Mouse (Mus musculus) pancreas, adult 10 weeks (tissue): Measurements from ENCODE around the gene Qprt. TPM values are rescaled to one million over a fixed set of nuclear protein-coding genes. Genes with fewer than 3 reads are reported as not detected.

ENCODE experiments used
- polyA plus RNA-seq: library from polyadenylated mRNA; stranded (reverse); fragments of 350-450 nt; fragmentation: Illumina TruSeq; extraction: RNeasy Lipid Tissue Mini Kit (QIAGEN cat#74804); gene quantifications from one replicate; pipeline ENCODE4 v1.2.3, GENCODE M21; 2015; ENCODE audit warnings: low read depth, low replicate concordance; ENCODE audit not compliant: insufficient read depth

Gene Qprt
- 0.54 TPM for polyA plus RNA-seq

GRCm38 (mm10) chr7:127121911-127122270 lies at the start of gene Qprt:
Gene Qprt, minus strand, starts transcription at chr7:127122226.

GRCm38 (mm10) chr7:127137262-127138017 lies 15.4 kb upstream of the Qprt start, which contains the start of gene Spn:
Gene Spn, minus strand, starts transcription at chr7:127137823.

DNA sequence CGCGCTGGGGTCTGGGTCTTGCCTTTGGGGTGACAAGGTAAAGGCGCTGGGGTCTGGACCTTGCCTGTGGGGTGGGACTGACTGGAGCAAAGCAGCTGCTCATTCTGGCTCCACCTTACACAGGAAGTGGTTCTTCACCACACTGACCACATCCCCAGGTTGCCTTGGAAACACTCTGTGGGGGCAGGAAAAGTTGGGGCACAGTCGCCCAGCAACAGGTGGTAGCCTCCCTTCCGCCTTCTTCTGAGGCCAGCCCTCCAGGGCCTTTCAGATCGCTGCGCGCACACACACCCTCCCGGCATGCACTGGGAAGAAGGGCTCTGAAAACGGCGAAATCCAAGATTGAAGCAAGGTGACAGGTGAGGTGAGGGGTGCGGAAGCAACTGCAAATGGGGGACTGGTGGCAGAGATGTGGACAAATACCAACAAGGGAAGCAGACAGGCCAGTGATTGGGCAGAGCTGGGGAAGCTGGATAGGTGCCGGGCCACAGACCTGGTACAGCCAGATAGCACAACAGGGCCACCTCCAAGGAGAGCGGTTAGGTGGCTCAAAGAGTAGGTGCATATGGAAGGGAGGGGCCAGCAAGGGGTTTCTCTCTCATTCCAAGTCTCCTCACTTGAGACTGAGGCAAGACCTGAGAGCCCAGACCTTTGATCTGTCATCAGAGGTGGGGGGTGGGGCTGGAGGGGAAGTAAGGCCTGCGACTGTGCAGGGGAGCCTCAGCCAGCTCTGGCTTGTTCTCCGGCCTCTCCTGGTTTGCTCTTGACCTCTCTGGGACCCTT lies 30.7 kb downstream of the Qprt start, which contains the start of gene AI467606:
Gene AI467606, plus strand, starts transcription at position 246 of the 783 bp plus-strand sequence.

DNA sequence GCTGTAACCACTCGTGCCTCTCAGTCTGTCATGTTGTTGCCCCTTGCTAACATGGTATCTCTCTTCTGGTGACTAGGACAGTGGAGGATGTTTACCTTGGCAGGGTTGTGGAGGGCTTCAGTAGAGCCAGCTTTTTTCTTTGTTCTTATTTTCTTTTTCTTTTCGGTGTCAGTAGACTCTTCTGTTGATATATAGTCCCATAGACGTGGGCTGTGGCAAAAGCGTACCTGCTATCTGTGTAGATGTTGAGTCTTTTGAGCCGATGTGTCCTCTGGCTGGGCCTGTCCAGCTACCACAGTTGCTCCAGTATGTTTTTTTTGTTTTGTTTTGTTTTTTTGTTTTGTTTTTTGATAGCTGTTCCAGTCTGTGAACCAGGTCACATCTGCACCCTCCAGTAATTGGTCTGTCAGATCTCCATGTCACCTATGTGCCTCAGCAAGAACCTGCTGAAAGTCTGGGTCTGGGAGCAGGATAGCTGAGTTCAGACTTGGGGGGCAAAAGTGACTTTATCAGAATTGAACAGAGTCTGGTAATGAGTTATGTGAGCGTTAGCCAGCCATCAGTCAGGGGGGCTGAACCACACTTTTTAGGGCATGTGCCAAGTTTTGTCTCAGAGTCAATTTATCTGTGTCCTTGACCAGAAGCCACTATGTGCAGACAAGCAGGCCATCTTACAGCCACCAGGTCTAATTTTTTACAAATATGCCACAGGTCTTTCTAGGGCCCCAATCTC lies 34.6 kb downstream of the Qprt start, which contains the start of gene Zg16:
Gene Zg16, minus strand, starts transcription at position 51 of the 733 bp plus-strand sequence.

Other genes with a start within 250 kb of the Qprt start
- 31.1 TPM for gene Taok2, start 237.5 kb downstream of the Qprt start, polyA plus RNA-seq
- gene Tmem219, start 199.3 kb downstream of the Qprt start, polyA plus RNA-seq, result 29.4 TPM
- gene Kctd13, start 193.3 kb downstream of the Qprt start, polyA plus RNA-seq, result 3.6 TPM
- gene Asphd1, start 172.6 kb downstream of the Qprt start, polyA plus RNA-seq, result 3.6 TPM
- 17.7 TPM for gene Sez6l2, start 171.7 kb downstream of the Qprt start, polyA plus RNA-seq
- gene Cdipt, start 146.3 kb downstream of the Qprt start, polyA plus RNA-seq, result 28.6 TPM
- 1.6 TPM for gene Cdiptos, start 146.1 kb downstream of the Qprt start, polyA plus RNA-seq
- 10.7 TPM for gene Mvp, start 107.6 kb downstream of the Qprt start, polyA plus RNA-seq
- not detected for gene Pagr1b, start 105.7 kb downstream of the Qprt start, polyA plus RNA-seq
- gene Pagr1a, start 104.9 kb downstream of the Qprt start, polyA plus RNA-seq, result 17.2 TPM
- 3.3 TPM for gene Gm42742, start 101.1 kb downstream of the Qprt start, polyA plus RNA-seq
- gene Prrt2, start 101.0 kb downstream of the Qprt start, polyA plus RNA-seq, result 0.76 TPM
- gene Maz, start 95.2 kb downstream of the Qprt start, polyA plus RNA-seq, result 33.7 TPM
- gene Kif22, start 79.8 kb downstream of the Qprt start, polyA plus RNA-seq, result 0.39 TPM
- gene Zg16, start 34.9 kb downstream of the Qprt start, polyA plus RNA-seq, result 25,813 TPM
- 2.4 TPM for gene AI467606, start 30.9 kb downstream of the Qprt start, polyA plus RNA-seq
- gene Spn, start 15.6 kb upstream of the Qprt start, polyA plus RNA-seq, result 0.24 TPM
- 10.8 TPM for gene Cd2bp2, start 73.8 kb upstream of the Qprt start, polyA plus RNA-seq
- 7.0 TPM for gene Tbc1d10b, start 86.2 kb upstream of the Qprt start, polyA plus RNA-seq
- 1.5 TPM for gene Mylpf, start 86.7 kb upstream of the Qprt start, polyA plus RNA-seq
- gene Zfp553, start 110.8 kb upstream of the Qprt start, polyA plus RNA-seq, result 2.2 TPM
- 2.8 TPM for gene Sept1, start 110.9 kb upstream of the Qprt start, polyA plus RNA-seq
- 8.5 TPM for gene Zfp771, start 122.0 kb upstream of the Qprt start, polyA plus RNA-seq
- 12.0 TPM for gene Dctpp1, start 138.5 kb upstream of the Qprt start, polyA plus RNA-seq
- gene Sephs2, start 151.8 kb upstream of the Qprt start, polyA plus RNA-seq, result 21.0 TPM
- gene Itgal, start 174.0 kb upstream of the Qprt start, polyA plus RNA-seq, result 0.55 TPM
- 4.1 TPM for gene Zfp768, start 223.4 kb upstream of the Qprt start, polyA plus RNA-seq